Mouse (Mus musculus) urinary bladder, postnatal 4 days (tissue): ENCODE results near the gene Cdc42ep2.

ENCODE experiments used
- DNase-seq, 2 experiments: peaks; one replicate each; pipeline ENCODE4 v3.0.0; 2021 to 2022; ENCODE audit warnings: low spot score in 2 of 2

The Cdc42ep2 gene

DNA sequence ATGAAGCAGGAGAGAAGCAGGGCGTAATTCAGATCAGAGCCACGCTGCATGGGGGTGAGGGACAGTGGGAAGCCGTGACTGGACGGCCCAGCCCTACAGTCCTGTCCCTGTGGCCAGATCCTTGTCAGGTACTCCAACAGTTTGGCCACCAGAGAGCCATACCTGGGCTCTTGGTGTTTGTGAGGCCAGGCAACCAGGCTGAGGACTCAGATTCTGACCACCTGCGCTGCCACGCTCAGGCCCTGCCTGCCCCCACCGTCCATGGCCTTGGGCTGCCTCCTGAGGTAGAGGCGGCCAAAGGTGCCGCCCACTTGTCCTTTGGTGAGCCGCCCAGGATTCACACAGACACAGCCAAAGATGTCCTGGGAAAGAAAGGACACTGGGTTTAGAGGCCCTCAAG, 16.0 kb upstream of the Cdc42ep2 start:
- DNase-seq, result no peak

DNA sequence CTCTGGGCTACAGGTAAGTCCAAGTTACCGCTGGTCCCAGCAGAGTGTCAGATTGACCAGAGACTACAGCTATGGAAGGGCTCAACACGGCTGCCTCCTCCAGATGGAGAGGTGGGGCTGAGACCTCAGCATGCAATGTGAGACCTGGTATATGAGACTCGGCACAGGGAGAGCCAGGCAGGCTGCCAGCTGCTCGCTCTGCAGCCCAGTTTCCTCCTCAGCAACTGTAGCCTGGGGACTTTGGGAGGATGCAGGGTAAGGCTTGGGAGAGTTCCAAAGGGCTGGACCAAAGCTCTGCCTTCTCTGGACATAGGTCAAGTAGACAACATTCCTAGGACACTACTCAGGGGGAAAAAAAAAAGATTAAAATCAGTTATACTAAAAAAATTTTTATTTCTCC, 15.6 kb upstream of the Cdc42ep2 start:
- peak; percentile 79 to 82 for DNase-seq

DNA sequence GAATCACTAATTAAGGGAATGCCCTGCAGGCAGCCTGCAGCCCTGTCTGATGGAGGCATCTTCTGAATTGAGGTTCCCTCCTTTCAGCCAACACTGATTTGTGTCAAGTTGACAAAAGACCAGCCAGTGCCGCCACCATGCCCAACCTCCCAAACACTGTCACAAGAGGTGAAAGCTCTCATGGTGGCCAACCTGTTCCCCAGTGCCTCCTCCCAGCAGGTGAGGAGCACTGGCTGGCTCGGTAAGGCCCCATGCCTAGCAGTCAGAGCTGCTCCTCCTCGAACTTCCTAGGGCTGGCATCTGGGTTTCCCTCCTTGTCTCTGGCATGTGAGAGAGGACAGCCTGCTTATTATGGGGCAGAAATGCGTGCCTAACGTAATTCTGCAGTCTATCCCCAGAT, 15.1 kb upstream of the Cdc42ep2 start:
- no peak for DNase-seq

DNA sequence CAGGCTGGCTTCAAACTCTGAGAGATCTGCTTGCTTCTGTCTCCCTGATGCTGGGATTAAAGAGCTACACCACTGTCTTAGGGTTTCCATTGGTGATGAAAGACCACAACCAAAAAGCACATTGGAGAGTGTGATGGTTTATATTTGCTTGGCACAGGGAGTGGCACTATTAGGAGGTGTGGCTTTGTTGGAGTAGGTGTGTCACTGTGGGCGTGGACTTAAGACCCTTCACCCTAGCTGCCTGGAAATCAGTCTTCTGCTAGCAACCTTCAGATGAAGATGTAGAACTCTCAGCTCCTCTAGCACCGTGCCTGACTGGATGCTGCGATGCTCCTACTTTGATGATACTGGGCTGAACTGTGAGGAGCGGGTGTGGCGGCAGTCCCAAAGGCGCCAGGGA, 13.9 kb upstream of the Cdc42ep2 start:
- no peak for DNase-seq

DNA sequence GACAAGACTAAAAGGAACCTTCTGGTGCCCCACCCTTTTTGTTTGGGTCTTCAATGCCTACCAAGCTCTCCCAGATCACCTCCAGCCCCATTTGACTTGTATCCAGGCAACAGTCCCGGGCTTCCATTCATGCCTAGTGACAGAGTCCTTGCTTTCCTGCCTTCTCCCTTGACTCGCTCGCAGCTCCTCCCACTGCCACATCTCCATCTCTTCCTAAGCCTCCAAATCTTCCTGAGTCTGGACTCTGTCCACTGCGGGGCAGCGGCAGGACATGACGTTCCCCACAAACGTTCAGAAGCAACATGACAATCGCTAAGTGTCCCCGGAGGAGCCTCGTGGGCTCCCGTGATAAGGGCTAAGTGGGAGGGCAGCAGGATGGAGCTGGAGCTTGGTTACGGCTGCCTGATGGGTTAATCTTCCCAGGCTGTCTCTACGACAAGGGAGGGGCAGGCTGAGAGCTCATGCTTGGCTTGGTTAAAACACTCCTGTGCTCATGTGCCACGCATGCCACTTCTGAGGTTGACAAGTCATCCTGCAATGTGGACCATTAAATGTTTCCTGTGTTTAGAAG, 13.3 kb upstream of the Cdc42ep2 start:
- no peak for DNase-seq

DNA sequence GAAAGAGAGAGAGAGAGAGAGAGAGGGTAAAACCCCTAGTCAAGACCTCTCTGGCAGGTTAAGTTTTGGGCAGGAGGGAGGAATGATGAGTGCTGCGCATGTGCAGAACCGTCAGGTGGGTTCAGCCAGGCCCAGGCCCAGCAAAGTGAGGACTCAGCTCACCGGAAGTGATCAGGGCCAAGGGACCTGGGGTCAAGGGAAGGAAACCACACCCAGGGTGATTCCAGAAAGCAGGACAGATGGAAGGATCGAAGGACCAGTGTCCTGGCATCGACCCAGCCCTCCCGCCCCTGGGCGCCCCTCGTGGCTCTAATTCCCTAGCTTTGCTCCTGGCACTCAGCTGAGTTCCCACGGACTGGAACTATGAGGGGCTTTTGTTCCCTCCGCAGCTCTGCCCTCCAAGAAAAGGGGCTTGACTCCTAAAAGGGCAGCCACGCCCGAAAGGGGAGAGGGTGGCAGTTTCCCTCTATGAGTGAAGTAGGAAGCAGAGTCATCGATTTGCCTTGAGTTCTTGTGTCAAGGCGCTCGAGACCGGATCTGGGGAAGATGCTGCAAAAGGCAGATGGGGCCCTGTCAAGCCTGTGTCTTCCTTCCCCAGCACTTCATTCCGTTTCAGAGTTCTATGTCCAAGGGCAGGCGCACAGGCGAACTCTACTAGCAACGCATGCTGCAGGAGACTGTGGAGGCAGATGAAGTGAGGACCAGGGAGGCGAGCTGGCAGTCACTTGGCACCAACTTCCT, 12.6 kb upstream of the Cdc42ep2 start:
- no peak for DNase-seq

DNA sequence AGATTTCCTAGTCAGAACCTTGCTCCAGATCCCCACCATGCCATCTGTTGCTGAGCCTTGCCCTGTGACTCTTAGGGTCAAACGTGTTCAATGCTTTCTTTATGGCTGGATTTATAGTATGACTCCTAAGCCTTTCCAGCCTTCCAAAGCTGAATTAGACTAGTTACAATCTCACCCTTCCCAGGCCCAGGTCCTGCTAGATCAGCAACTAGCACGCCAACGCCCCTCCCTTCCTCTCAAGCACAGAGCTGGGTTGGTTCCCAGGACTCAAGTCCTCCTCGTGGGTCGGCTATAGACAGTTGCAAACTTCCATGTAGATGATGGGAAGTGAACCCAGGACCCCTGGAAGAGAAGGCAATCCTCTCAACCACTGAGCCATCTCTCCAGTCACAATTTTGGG, 11.1 kb upstream of the Cdc42ep2 start:
- DNase-seq, result no peak

DNA sequence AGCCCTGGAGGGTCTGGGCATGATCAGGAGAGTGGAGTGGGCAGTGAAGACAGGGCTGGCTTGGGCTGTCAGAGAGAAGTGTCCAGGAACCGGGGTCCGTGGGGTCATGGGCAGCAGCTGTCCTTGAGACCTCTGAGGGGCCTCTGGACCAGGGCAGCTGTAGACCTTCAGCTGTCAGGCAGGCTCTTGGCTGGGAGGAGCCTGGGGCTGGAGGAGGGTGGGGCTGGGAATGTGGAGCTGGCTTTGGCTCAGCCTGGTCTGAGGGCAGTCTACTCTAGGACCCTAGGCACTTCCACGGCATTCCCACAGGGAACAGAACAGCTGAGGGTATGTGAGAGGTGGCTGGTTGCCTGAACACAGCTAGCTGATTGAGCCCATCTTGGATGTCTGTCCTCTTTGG, 10.7 kb upstream of the Cdc42ep2 start:
- peak in 1 of 2 experiments; percentile 78 for DNase-seq

DNA sequence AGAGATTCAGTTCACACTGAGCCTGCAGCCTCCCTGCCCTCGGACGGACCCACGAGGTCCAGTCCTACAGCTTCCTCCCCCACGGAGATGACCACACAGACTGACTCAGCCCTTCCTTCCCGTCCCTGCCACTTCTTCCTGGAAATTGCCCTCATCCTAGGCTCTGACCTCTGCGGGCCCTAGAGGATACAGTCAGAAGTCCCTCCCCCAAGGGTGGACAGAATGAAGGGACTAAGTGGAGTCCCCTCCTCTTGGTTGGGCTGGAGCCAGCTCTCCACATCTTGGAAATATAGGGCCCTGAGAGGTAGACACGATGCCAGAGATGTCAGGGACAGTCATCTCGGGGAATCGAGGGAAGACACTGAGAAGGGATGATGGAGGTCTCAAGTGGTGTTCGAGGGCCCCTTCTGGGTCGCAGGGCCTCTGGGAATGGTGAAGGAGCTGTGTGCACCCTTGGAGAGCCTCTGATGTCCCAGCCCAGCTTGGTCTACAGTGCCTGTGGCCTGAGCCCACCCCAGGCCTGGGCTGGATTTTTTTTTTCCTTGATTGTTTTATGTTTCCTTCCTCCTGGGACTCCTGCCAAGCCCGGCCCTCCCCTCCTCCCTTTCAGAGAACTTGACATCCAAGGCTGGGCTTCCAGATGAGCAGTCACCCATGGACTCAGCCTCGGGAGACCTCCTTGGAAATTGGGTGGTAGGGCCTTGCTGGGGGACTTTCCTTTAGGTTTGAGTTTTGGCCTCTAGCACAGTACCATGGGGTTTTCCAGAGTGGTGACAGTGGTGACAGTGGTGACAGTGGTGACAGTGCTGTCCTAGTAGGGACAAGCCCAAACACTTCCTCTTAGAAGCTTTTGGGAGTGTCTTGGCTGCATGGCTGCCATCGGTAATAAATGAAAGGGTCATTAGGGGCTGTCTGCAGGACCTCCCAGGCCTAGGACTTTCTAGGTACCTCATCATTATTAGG, 5.3 kb upstream of the Cdc42ep2 start:
- DNase-seq, result peak; percentile 60 to 76

DNA sequence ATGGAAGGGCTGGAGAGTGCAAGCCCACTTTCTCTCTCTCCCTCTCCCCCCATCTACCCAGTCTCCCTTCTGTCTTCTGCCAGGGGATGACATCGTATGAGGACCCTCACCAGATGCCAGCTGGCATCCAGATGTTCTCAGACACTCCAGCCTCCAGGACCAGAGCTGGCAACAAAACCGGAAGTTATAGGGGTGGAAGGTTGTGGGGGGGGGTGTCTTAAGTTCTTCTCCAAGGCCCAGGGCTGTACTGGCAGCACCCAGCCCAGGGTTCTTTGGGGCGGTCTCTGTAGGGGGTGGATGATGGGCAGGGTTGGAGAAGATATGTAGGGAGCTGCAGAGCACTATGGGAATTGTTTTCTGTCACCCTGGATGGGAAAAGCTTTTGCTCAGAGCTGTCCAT, 3.9 kb upstream of the Cdc42ep2 start:
- DNase-seq, result no peak

DNA sequence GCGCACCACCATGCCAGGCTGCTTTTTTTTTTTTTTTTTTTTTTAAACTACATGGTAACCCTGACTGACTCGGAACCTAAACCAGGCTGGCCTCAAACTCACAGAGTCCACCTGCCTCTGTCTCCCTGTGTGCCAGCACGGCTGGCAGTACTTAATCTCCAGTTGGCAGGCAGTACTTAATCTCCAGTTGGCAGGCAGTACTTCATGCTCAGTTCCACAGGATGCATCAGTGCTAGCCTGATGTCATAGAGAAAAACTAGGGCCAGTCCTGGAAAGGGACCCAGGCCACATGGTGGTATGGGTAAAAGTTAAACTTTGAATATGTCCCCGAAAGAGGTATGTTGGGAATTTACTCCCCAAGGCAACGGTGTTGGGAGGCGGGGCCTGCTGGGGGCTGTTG, 3.5 kb upstream of the Cdc42ep2 start:
- no peak for DNase-seq

DNA sequence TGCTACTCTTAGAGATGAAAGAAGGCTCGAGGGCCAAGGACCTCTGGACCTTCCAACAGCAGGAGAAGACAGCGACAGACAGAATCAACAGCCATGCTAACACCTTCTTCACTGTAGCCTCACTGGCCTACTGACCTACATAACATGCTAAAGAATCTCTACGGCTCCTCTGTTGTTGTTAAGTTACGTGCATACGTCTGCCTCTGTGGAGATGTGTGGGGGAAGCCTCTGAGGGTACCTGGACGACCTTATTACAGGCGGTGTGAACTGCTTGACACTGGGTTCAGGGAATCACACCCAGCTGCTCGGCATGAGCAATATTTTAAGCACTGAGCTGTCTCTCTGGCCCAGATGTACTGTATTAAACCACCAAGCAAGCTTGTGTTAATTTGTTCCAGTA, 2.9 kb upstream of the Cdc42ep2 start:
- no peak for DNase-seq

DNA sequence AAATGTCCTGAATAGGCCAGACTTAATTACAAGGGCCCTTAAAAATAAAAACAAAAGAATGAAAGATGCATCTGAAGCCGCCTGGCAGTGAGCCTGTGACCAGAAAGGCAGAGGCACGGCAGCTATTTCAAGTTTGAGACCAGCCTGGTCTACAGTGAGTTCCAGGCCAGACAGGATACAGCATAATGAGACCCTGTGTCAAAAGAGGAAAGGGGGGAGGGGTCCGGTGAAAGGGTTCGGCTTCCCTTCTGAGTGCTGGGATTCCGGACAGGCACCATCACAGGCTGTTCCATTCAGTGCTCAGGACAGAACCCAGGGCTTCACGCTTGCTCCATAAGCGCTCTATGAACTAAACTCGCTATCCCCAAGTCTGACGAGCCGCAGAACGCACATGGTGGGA, 2.4 kb upstream of the Cdc42ep2 start:
- DNase-seq, result no peak

DNA sequence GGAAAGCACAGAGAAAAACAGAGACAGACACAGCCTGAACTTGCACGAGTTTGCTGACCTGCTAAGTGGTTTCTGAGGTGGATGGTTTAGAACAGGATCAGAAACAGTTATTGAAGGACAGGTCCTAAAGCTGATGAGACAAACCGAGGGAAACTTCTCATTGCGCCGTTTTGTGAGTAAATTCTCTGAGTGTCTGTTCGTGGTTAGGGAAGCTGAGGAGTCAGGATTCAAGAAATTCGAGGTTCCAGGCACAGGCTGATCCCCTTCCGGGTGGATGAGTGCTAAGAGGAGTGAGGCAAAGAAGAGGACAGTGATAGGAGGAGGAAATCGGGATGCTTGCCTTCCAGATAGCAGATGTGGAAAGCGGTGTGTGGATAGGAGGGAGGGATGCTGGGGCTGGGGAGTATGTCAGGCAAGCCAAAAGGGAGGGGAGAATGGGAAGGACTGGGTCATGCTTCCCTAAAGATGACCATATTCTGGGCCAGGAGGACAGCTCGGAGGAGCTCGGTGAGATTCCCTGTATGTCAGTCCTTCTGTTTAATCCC, 767 bp upstream of the Cdc42ep2 start:
- no peak for DNase-seq

DNA sequence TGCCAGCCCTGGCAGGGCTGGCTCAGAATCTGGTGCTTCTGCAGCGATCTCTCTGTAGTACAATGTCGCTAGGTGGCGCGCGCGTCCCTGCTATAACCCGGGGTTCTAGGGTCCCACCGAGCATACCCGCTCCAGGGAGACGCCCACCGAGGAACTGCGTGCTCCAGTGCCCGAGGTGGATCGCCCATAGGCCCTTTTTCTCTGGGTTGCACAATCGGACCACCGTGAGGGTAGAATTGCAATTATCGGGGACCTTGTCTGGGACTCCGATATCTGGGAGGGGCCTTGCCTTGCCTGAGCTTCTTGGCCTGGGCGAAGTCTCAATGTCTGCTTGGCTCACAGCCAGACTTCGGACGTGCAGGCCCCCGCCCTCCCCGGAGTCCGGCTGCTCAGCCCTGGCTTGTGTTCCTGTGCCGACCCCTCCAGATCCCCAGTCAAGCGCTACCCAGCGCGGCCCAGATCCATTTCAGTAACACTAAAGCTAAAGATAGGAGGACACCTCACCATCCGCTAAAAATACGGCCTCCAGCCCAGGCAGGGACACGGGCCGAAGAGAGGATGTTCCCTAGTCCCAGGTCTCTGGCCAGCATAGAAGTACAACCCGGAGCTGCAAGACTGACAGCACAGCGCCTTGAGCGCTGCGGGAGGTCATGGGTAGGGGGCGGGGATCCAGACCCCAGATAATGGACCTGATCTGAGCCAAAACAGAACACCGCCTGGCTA, 465 bp downstream of the Cdc42ep2 start:
- peak; percentile 82 to 94 for DNase-seq

DNA sequence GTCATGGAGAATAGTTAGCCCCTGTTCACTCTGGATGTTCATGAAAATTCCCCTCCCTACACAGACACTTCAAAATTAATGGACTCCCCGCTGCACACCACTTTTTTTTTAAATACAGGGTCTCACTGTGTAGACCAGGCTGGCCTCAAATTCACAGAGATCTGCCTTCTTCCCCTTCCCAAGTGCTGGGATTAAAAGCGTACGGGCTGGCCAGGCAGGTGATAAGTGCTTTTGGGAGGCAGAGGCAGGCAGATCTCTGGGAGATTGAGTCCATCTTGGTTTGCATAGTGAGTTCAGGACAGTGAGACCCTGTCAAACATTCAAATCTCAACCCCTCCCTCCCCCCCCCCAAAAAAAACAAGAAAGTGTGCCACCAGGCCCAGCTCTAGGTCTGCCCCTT, 1.7 kb downstream of the Cdc42ep2 start:
- DNase-seq, result no peak

DNA sequence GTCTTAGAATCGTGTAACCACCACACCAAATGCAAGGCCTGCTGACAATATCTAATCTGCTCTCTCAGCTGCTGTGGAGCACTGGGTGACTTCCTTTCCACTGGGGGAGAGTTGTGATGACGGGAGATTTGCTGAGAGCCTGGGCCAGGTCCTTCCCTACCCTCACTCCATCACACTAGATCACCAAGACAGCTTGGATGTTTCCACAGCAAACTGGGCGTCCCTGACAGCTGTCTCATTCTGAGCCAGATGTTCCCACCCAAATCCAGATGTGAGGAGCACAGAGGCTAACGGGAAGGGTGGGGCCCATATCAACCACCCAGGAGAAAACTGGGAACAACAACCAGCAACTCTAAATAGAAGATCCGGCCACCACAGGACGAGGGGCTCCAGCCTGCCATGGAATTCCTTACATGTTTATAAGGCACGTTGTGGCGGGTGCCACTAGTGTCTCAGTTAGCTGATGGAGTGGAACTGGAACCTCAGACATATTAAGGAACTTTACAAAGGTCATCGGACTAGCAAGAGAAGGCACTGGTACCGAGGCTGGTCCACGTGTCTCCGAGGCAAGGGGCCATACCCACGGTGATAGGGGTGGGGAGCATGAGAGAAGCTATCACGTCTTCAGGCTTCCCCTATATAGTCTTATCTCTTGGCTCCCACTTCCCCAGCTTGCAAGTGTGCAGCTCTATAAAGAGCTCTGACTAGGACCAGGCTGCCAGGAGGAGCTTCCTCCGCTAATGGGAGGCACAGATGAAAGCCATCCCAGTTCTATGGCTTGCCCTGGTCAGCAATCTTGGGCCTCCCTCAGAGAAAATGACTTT, 2.3 kb downstream of the Cdc42ep2 start:
- DNase-seq, result no peak

DNA sequence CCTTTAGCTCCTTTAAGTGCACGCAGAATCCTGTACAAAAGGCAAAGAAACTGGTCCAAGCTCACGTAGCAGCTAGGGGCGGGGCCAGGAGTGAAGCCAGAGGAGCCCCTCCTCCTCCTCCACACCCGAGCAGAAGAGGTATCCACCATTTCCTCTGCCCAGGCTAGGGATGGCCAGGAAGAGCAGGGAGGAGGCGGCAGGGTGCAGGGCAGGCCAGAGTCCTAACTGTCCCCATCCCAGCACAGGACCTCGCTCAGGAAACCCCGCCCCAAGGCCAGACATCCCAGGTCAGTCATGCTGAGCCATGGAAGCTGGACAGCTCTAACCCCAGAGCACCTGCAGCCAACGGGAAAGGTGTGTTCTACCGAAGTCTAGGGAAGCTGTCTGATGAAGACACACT, 2.9 kb downstream of the Cdc42ep2 start:
- no peak for DNase-seq

DNA sequence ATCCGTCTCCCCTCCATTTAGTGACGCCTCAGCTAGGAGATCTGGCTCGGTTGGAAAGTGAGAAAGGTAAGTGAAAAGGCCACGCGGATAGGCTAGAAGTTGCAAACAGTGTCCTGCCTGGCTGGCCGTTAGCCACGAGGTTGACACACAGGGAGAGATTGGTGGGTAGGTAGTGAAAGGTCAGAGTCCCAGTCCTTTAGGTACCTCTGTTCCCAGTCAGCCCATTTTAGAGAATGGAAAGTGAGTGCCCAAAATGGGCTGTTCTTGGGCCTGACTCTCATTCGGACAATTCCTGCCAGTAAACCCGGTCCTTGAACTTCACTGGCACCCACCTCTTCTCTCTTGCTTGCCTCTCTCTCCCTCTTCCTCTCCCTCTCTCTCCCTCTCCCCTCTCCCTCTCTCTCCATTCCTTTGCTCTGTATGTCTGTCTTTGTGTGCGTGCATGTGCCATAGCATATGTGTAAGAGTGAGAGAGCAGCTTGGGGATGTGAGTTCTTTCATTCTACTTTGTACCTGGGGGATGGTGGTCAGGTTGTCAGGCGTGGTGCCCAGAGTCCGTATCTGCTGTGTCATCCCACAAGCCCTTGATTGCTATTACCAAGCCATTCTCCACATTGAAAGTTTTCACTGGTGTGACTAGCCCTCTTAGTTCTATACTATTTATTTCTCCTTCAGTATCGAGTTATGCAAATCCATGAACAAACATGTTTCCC, 11.5 kb downstream of the Cdc42ep2 start, which contains the start of gene Dpf2:
Gene Dpf2 (minus strand): TSS at position 4 of the 713 bp plus-strand sequence.
- DNase-seq, result no peak
